Mouse (Mus musculus): ENCODE measurements around the gene Gnas.
"Not testable (repeated sequence)": the region's sequence is repeated elsewhere in the genome, so short reads cannot be mapped to it uniquely, and the experiment has no call there.

GRCm38 (mm10) chr2:174315445-174315844 lies 31.3 kb downstream of the Gnas start:
- TF ChIP-seq CTCF, EP300 (IDR thresholded peaks at IDR 0.05): not testable (repeated sequence)
